Mouse (Mus musculus) ZHBTc4 (cell line): Measurements from ENCODE around the gene Prss45.

Source experiments
- DNase-seq: peaks from one replicate; pipeline ENCODE4 v3.0.0-alpha.2; 2011; ENCODE audit warnings: low read depth, low spot score

Gene Prss45

DNA sequence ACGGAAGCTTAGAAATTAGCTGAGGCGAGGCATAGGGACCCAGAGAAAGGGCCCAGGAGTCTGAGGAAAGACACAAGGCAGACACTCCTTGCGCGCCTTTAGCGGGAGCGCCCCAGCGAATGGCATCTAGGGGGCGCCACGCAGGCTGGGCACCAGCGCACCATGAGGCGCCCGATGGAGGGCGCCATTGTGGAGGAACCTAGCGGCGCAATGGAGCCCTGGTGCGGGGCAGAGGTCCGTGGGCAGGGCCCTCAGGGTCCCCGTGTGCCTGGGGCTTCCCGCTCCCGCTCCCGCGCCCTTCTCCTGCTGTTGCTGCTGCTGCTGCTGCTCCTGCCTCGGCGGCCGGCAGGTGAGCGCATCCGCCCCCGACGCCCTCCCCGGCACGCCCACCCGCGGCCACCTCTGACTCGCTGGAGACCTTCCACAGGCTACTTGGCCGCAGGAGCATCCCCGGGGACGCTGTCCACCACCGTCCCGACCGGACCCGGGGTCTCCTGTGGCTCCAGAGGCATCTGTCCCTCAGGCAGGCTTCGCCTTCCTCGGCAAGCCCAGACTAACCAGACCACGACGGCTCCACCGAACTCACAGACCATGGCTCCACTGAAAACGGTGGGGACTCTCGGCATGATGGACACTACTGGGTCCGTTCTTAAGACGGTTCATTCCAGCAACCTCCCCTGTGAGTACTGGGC is 23.5 kb downstream of the Prss45 start, which contains the start of gene Prss50:
Gene Prss50, plus strand, starts transcription at position 187 of the 692 bp plus-strand sequence.
- peak; percentile 84 for DNase-seq

DNA sequence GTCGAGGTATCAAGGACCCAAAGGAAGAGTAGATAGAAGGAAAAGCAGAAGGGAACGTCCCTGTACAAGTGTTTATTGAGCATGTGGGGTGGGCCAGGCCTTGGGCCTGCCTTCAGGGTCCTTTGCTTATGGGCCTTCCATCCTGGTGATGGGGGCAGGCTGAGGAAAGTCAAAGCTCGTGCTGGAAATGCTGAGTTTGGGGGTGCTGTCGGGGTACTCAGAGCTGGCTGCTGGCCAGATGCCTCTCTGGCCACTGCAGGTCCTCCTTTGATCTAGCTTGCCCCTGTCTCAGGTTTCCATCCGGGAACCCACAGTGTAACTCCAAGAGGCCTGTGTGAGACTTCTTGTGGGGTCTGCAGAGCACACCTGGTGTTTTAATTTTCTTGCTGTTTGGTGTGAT is 24.1 kb downstream of the Prss45 start:
- no peak for DNase-seq

DNA sequence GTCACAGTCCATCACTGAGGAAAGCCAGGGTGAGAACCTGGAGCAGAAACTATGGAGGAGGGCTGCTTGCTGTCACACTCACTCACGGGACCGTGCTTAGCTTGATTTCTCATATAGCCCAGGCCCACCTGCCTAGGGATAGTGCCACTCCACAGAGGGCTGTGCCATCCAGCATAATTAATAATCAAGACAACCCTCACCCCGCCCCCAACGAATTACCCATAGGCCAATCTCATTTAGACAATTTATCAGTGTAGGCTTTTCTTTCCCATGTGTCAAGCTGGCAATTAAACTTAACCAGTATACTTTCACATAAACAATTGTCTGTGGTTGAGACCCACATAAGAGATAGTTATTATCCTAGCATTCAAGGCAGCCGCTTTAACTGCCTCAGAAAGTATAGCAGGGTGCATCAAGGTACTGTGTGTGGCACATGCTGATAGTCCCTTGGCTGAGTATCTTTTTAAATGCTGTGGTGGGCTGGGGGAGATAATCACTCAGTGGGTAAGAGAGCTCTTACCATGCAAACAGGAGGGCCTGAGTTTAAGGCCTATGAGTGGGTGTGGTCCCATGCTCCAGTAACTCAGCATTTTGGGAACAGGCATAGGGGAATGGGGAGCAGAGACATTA is 24.7 kb downstream of the Prss45 start:
- DNase-seq = no peak

DNA sequence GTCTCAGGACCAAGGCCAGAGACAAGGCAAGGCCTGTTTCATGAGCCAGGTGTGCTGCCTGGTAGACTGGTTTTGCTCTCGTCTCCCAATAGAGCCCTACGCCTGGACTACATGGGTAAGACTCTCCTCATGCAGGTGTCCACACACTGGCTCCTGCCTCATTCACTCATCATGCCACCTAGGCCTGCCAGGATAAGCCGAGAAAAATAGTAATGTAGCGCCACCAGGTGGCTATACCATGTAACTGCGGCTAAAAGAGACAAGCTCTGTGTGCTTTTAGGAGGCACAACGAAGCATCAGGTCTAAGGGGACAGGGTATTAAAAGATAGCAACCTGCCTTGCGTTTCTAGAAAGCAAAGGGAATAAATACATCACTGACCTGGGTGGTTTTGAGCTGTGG is 36.6 kb downstream of the Prss45 start:
- DNase-seq = peak; percentile 81

DNA sequence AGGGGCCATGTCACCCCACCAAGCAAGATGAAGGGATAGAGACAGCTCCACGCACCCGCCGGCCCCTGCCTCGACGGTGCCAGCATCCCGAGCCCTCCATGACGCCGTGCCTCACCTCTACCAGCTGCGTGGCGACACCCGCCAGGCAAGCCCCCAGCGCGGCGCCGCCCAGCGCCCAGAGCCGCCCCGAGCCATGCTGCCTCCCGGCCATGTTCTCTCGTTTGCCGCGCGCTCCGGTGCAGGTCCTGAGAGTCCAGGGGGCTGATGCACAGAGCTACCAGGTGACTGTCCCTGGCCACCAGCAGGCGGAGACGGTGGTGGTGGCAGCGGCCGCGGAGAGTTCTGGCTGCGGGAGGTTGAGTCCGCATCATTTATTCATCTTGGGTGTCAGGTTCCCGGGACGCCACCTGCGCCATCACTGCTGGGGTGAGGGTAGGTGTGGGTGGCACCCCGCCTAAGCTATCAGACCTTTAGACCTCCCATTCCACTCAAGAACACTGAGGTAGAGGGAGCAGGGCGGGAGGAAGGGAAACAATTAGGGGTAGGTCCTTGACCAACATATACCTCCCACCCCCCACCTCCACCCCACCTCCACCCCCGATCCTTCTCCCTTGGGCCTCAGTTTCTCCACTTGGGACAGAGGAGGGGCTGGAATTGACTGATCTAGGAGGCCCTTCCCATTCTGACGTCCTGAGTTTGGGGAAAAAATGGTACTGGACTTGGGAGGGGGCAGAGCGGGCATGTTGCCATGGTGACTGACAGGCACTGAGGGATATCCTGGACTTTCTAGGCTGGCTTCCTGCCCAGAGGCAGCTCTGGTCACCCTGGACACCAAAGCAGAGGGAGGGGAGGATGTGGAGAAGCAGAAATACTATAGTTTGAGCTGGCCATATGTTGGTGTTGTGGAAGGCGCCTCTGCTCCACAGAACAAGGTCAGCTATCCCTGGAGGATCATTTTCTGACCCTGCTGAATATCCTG is 39.6 kb downstream of the Prss45 start:
- DNase-seq = peak; percentile 58

DNA sequence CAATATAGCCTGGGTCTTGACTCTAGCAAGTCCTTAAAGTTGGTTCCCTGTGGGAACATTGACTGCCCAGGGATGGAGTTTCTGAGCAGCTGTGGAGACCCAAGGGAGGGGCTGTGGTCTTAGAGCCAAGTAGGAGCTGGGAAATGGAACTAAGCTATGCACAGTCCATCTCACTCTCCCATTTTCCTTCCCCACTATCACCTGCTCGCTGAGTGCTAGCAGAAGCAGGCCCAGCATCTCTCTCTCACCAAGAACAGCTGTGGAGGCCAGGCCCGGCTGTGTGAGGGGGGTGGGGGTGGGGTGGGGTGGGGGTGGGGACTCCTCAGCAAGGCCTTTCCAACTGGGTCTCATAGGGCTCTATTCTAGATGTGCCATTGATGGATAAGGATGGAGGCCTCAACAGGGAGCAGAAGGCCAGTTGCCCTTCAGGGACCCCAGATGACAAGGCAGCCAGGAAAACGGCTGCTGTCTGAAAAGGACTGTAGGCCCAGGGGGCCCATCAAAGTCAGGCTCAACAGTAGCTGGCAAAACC is 40.3 kb downstream of the Prss45 start:
- DNase-seq = no peak

DNA sequence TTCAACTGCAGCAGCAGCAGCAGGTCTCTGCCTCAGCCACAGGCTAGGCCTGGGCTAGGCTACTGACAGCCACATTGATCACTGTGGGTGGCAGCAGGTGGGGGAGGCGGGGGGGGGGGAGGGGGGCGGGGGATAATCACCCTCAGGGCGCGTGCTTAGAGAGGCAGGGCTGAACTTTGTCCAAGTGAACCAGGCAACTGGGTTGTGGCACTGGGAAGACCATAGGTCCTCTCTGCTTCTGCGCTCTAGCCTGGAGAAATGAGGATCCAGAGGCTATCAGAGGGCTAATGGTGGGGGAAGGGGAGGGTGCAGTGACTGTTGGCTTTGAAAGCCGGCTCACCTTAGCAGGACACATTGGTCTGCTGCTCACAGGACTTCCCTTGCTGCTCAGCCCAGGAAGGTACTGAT is 40.9 kb downstream of the Prss45 start:
- DNase-seq = peak; percentile 55

DNA sequence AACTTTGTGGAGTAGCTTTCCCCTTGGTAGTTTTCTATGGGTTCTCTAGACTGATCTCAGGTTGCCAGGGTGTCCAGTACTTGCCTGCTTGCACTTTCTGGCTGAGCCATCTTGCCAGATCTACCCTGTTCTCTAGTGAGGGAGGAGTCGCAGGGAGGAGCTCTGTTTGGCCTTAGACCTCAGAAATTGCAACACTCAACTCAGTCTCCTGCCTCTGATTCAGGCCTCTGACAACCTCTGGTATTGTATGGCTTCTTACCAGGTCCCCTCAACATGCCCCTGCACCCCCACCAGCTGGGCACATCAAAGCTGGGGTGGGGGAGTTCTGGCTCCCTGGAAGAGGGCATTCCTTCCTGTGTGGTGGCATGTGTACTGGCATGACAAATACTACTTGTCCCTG is 43.0 kb downstream of the Prss45 start:
- no peak for DNase-seq

DNA sequence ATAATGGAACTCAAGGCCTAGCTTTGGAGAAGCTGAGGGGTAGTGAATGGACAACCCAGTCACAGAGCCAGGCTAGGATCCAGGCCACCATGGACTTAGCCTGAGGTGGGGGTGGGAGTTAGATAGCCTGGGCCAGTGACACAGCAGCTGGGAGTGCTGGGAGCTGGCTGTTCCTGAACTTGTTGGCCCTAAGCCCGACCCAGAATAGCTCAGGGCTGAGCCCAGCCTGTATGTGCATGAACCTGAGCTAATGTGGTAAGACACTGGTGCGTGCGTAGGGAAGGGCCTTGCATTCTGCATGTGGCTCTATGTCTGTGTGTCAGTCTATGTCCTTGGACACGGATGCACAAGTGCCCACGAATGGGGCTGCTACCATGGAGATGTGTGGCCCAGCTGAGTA is 43.5 kb downstream of the Prss45 start:
- no peak for DNase-seq

DNA sequence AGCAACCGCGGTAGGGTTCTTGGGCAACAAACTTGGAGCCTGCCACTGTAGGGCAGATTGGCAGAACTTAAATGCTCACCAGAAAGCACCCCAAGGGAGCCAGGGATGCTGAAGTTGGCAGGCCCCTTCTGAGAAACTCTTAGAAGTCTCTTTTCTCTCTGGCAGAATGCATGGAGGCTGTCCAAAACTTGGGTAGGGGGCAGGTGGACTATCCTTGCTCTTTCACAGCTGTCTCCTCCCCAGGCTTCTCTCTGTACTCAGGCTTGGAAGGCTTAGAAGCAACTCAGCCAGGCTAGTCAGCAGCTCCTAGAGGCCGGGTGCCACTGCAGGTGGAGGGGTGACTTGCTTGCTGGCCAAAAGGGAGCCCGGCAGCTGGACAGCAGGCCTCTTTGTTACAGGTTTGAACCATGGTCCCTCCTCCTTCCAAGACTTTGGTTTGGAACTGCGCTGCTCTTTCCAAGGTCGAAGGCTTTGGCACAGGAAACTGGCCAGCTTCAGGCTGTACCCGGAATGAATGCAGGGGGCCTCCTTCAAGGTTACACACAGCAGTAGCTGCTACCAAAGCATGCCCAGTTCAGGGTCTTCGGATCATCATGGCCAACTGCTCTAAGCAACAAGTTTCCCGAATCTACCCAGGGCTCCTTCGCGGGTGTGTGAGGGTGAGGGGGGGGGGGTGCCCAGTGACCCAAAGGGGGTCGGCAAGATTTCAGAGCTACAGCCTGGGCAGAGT is 45.0 kb downstream of the Prss45 start, which contains the start of gene Als2cl:
Gene Als2cl, plus strand, starts transcription at position 680 of the 730 bp plus-strand sequence.
- DNase-seq = no peak

DNA sequence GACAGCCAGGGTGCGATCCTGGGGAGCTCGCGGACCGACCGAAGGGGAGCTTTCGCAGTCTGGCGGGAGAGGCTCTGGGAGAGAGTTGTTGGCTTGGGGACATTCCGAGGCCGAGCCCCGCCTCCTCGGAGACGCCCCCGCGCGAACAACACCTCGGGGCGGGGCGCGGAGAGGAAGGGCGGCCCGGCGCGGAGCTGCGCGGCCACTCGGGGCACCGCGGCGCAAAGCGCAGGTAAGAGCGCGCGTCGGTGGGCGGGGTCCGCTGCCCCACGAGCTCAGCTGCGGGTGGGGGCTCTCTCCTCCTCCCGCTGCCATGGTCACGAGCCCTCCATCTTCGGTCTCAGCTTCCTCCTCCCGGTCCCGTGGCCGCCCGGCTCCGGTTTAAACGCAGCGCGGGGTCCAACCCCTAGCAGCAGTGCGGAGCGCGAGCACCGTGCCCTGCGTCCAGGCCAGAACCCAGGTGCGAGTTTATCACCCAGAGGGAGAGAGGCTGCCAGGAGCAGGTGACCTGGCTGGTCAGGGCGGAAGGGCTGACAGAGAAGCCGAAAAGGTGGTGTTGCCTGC is 45.7 kb downstream of the Prss45 start, which contains the start of gene Tmie:
Gene Tmie, minus strand, starts transcription at position 116 of the 564 bp plus-strand sequence.
- DNase-seq = peak; percentile 92

DNA sequence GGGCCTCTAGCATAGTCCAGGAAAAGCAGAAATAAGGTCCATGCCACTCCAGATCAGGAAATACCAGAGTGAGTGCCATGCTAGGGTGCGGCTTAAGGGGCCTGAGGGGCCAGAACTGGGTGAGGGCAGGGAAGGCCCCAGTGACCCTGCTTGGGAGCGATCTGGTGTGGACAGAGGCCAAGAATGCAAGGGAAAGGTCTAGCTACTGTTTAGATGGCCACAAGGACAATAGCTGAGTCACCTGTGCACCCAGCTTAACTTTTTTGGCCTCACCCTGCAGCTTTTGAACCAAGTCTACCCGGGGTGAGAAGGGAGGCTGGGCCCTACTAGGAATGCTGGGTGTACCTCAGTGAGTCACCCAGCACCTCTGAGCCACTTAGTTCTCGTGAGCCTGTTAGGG is 46.4 kb downstream of the Prss45 start:
- DNase-seq = no peak

DNA sequence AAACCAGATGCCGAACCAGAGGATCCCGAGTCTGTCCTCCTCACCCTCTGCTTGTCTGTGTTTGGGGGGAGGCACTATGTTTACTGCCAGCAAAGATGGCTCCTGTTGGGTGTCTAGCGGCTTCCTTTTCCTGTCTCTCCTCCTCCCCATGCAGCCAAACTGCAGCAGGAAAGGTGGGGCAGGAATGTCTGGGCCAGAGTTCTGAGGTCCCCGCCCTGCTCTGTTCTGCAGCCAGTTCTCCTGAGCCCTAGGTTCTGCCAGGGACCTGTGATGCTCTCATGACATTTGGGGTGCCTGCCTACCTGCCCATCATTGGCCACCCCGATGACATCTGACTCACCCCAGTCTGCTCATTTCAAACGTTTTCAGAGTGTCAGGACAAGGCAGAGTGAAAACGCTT is 47.6 kb downstream of the Prss45 start:
- DNase-seq = peak; percentile 58

DNA sequence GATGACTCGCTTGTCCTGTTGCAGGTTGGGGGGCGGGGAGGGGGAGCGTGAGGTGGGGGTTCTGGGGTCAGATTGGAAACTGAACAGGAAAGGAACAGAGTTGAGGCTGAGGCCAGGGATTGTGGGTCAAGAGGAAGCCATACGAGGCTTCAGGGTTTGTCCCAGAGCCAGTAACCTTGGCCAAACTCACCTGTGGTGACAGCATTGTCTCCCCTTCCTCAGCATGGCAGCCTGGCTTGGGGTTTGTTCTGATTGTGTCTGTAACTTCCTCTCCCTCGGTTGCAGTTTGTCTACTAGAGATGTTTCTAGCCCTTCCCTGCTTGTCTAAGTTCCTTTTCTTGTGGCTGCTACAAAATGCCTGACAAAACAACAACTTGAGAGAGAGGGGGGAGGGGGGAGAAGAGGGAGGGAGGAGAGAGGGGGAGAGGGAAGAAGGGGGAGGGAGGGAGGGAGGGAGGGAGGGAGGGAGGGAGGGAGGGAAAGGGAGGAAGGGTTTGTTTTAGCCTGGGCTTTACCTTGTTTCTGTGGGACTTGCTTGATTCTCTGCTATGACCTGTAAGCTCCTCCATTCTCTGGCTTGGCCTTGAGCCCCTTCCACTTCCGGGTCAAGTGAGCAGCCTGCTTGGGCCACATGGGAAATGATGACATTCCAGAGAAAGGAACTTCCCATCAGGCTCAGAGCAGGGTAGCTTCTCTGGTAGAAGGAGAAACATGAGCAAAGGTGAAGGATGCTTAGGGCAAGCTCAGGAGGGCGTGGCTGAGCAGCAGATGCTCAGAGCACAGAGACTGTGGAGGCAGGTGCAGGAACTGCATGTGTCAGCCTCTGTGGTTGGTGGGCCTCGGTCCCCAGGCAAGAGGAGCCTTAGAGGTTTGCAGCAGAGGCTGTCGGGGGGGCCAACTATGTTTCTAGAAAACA is 53.3 kb downstream of the Prss45 start:
- DNase-seq = peak; percentile 68

DNA sequence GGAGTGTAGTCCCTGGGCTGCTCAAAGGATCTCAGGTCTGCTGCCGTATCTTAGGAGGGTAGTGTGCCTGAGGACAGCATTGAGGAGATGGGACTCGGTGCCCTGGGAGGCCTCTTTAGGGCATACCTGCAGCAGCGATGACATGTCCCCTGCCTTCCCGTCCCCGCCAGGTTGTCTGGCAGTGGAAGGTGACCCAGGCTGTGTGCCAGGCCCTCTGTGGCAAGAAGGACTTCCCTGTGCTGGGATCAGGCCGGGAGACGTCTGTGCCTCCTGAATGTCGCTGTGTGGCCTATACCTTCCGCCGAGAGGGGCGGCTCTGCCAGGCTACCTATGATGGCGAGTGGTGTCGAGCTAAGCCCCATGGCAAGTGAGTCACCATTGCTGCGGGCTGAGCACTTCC is 54.5 kb downstream of the Prss45 start:
- DNase-seq = no peak

DNA sequence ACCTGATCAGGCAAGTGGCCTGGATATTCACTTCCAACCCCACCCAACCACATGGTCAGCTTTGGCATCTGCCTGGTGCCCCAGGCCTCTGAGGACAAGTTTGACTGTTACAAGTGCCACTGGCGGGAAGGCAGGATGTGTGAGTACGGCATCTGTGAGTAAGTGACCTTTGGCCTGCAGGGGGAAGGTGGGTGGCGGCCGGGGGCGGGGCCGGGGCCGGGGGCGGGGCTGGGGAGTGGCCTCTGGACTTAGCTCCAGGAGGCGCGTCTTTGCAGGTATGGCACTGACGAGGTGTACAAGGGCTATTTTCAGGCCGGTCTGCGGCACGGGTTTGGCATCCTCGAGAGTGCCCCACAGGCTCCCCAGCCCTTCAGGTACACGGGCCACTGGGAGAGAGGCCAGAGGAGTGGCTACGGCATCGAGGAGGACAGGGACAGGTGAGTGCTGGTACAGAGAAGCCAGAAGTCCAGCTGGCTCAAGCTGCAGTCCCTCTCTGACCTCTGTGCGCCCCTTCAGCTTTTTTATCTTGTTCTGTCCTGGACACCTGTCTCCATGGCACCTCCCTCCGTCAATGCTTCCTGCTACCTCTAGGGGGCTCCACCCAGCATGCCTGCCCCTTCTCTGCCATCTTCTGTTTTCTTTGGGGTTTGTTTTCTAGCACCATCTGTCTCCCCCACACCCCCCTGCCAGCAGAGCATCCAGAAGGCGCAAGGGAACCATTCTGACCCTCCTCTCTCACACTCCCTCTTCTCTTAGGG is 55.8 kb downstream of the Prss45 start:
- peak; percentile 45 for DNase-seq
